Mouse (Mus musculus) megakaryocyte progenitor cell, adult 5-6 weeks (primary cell): ENCODE data around the gene Snd1. TPM values are rescaled to one million over a fixed set of nuclear protein-coding genes. Genes with fewer than 3 reads are reported as not detected.

Source experiments
- ATAC-seq: replicated peaks from 2 replicates; pipeline ENCODE4 v1.8.0; 2016; ENCODE audit warnings: mild to moderate bottlenecking, moderate TSS enrichment, inconsistent platforms; ENCODE audit not compliant: poor library complexity
- total RNA-seq, 2 experiments: library from RNA; stranded (forward) in 1 of 2; stranded (reverse) in 1 of 2; fragments of 157-497, 149-512 nt in 1 of 2; fragments of 200-1000 nt in 1 of 2; gene quantifications; 2 replicates each; pipeline versions ENCODE4 v1.2.3 to v1.2.4; 2015 to 2017

Gene Snd1
- total RNA-seq, 2 experiments from 2014 or later: 85.0 to 177 TPM

- ATAC-seq: peak; percentile 59
Observed at GRCm38 (mm10) chr6:28785770-28786169, 310.8 kb downstream of the Snd1 start.

- 0 out of 2 replicates have a peak, but pooled peaks have one; percentile 29 for ATAC-seq
Observed at GRCm38 (mm10) chr6:28787133-28787532, 312.2 kb downstream of the Snd1 start.

GRCm38 (mm10) chr6:28789685-28790084 is 314.7 kb downstream of the Snd1 start:
- no peak for ATAC-seq

GRCm38 (mm10) chr6:28791183-28791582 is 316.2 kb downstream of the Snd1 start:
- no peak for ATAC-seq

GRCm38 (mm10) chr6:28791809-28792208 is 316.9 kb downstream of the Snd1 start:
- no peak for ATAC-seq

- ATAC-seq: no peak
Observed at GRCm38 (mm10) chr6:28795380-28795779, 320.4 kb downstream of the Snd1 start.

- ATAC-seq: no peak
Observed at GRCm38 (mm10) chr6:28795792-28796515, 321.0 kb downstream of the Snd1 start.

- no peak for ATAC-seq
Observed at GRCm38 (mm10) chr6:28799818-28800217, 324.9 kb downstream of the Snd1 start.

- no peak for ATAC-seq
Observed at GRCm38 (mm10) chr6:28800976-28801375, 326.0 kb downstream of the Snd1 start.

- no peak for ATAC-seq
Observed at GRCm38 (mm10) chr6:28803678-28804279, 328.8 kb downstream of the Snd1 start.

GRCm38 (mm10) chr6:28804751-28805150 is 329.8 kb downstream of the Snd1 start:
- no peak for ATAC-seq

GRCm38 (mm10) chr6:28813057-28813456 is 338.1 kb downstream of the Snd1 start:
- no peak for ATAC-seq

GRCm38 (mm10) chr6:28814895-28815294 is 340.0 kb downstream of the Snd1 start:
- no peak for ATAC-seq

- ATAC-seq: no peak
Observed at GRCm38 (mm10) chr6:28817039-28817438, 342.1 kb downstream of the Snd1 start.

- no peak for ATAC-seq
Observed at GRCm38 (mm10) chr6:28819509-28820358, 344.8 kb downstream of the Snd1 start.

- no peak for ATAC-seq
Observed at GRCm38 (mm10) chr6:28822296-28822695, 347.4 kb downstream of the Snd1 start.

GRCm38 (mm10) chr6:28823375-28823774 is 348.4 kb downstream of the Snd1 start:
- ATAC-seq: no peak; the same call in 1 of the 2 replicates

- ATAC-seq: peak; percentile 53
Observed at GRCm38 (mm10) chr6:28823802-28824201, 348.9 kb downstream of the Snd1 start.

GRCm38 (mm10) chr6:28825894-28826293 is 351.0 kb downstream of the Snd1 start:
- no peak for ATAC-seq

- no peak for ATAC-seq
Observed at GRCm38 (mm10) chr6:28826689-28827389, 351.9 kb downstream of the Snd1 start.

- no peak for ATAC-seq
Observed at GRCm38 (mm10) chr6:28827565-28827964, 352.6 kb downstream of the Snd1 start.
